Mouse (Mus musculus): Measurements from ENCODE around the gene Incenp.
"Not testable (repeated sequence)": the region's sequence is repeated elsewhere in the genome, so short reads cannot be mapped to it uniquely, and the experiment has no call there.

Gene Incenp

GRCm38 (mm10) chr19:9899072-9899779 is at the start of gene Incenp:
Gene Incenp, minus strand, starts transcription at chr19:9899551.
- DNase-seq = peak; percentile 93 to 97

GRCm38 (mm10) chr19:9946986-9947385 is 47.6 kb upstream of the Incenp start:
- peak; percentile 41 to 71 for DNase-seq

- no peak for DNase-seq
Observed at GRCm38 (mm10) chr19:9945800-9946564, 46.6 kb upstream of the Incenp start.

DNA sequence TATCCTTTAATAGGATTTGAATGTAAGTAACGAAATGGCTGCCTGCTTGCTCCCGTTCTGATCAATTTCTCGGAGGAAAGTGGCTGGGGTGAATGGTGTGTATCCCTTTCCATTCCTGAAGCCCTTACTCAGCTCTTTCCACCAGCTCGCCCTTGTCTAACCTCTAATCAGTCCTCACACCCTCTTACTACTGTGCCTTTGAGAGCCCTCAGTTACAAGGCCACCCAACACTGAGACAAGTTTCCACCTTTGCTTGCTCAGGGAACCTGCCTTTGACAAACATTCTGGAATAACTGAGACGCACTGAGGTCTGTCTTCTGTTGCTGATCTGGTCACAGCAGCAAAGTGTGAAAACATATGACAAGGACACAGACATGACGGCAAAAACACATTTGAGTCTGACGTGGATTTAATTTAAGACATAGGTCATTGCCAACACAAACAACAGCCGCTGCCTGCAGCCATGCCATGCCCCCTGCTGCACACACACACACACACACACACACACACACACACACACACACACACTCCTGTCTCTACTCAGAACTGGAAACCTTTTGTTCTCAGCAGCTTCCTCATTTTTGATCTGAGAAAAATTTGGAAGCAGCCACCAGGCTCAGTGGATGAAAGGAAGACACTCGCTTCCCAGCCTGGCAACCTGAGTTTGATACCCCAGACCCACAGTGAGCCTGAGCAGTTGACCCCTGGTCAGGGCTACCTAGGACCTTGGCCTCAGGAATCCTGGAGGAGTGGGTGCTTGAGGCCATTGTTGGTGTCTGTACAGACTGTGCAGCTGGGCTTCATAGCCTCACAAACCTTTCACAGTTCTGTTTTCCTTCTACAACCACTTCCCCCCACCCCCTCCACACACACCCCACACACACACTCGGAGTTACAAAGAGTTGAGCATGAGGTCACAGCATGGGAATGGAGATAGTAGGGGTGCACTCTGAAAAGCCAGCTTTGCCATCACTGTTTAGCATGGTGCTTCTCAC is 43.5 kb upstream of the Incenp start:
- DNase-seq = peak in 1 of 2 experiments; percentile 21

DNA sequence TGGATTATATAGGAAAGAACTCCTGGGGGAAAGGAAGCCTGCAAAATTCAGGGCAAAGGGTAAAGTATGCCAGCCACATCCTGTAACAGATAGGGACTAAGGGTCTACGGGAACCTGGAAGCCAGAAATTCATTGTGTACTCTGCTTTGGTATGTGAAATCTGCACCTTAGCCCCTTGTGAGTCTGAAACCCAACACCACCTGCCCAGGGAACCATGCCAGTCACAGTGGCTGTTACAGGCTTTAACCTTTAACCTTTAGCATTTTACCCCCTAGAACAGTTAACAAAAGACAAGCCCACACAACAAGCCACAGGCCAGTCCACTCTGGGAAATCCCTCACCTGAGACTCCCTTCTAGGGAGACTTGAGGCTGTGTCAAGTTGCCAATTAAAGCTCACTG is 42.5 kb upstream of the Incenp start:
- DNase-seq = peak; percentile 44 to 52

DNA sequence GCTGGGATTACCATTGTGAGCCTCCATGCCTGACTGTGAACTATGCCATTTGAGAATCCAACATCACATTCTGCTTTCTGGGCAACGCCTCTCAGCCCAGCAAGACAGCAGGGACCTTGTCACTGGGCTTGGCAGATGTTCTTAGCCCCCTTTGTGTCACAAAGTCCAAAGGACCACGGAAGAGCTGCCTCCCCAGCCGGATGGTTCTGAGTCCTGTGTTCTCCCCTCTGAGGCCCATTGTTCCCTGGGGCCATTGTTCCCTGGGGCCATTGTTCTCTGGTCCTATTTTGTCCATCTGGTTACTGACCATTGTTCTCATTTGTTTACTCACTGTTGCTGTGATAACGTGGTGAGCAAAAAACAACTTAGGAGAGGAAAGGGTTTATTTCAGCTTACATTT is 41.6 kb upstream of the Incenp start:
- no peak for DNase-seq

- DNase-seq = no peak
Observed at GRCm38 (mm10) chr19:9939841-9940240, 40.5 kb upstream of the Incenp start.

DNA sequence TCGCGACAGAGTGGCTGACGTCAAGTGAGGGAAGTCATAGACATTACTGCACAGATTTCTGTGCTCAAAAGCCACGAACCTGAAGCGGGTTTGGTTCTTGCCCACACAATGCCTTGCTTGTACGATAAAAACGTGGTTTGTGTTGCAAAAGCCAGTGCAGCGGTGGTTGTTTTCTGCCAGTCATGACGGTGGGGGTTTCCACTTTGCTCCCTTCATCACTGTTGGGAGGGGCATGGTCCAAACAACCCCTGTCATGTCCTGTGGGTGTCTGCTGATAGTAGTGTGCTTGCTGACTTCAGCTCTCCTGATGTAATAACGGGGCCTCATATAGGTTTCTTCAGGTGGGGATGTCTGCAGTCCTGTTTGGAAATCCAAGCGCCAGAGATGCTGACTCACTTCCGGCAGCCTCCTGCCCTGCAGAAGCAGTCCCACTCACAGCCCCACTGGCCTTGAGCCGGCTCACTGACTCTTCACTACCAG is 39.5 kb upstream of the Incenp start:
- DNase-seq = peak in 1 of 2 experiments; percentile 40

- DNase-seq = no peak
Observed at GRCm38 (mm10) chr19:9938156-9938823, 38.9 kb upstream of the Incenp start.

GRCm38 (mm10) chr19:9937428-9937827 is 38.1 kb upstream of the Incenp start:
- DNase-seq = no peak

DNA sequence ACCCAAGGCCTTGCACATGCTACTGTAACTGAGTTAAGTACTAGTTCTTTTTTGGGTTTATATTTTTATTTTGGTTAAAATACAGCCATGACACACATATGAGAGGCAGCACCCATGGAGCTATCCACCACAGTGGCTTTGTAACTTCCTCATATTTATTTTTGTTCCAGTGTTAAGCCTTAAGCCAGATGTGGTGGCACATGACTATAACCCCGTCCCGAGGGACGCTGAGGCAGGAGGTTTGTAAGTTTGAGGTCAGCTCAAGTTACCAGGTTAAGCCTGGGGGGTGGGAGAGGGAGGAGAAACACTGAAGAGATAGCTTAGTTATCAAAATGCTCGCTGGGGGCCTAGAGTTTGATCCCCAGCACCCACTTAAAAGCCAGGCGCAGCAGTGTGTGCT is 37.2 kb upstream of the Incenp start:
- DNase-seq = no peak

DNA sequence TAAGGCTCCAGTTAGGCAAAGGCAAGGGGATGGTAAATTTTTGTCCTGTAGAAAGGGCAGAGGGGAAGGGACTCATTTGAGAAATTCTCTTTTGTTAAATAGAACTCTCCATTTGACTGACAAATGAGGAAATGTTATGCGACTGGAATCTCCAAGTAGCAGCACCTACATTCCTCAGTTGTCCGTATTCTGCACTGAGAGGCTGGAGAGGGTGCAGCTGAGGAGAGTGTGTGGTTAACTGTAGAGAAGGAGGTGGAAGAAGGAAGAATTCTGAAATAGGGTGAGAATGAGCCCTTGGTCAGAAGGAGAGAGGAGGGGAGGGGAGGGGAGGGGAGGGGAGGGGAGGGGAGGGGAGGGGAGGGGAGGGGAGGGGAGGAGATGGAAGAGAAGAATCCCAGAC is 34.6 kb upstream of the Incenp start:
- no peak for DNase-seq

DNA sequence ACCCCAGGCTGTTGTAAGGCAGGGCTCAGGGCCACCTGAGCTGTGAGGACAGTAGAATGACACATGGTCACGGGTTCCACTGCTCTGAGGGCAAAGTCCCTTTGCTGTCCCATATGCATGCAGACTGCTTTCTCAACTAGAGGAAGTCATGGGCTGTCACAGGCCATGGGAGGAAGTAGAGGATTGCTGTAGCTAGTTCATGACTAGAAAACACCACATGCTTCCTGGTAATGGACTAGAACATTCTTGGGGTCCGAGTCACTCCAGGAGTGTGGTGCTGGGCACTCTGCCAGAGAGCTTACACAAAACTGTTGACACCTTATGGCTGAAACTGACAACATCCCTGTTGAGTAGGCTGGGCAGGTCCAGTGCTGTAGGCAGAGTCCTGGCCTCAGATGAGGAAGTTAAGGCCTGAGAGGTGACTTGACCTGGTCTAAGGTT is 31.8 kb upstream of the Incenp start:
- DNase-seq = not testable (repeated sequence)

- DNase-seq = no peak
Observed at GRCm38 (mm10) chr19:9928089-9928488, 28.7 kb upstream of the Incenp start.

DNA sequence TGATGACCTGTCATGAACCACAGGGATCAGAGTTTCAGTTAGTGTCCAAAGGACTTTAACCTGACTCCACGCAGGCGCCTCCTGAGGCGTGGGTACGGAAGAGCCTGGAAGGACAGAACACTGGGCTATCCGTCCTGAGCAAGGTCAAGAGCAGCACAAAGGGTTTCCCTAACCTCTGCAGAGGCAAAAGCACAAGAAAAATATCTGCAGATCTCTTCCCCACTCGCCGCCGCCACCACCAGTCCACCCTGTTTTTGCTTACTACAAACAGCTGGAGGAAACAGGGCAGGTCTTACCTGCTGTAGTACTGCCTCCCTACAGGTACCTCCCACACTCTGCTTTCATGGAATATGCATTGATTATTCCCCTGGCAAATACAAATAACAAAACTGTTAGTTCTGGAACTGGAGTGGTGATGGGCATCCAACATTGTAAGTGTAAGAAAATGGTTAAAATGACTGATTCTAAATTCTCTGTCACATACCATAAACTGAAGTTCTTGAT is 25.5 kb upstream of the Incenp start:
- peak; percentile 57 to 72 for DNase-seq

DNA sequence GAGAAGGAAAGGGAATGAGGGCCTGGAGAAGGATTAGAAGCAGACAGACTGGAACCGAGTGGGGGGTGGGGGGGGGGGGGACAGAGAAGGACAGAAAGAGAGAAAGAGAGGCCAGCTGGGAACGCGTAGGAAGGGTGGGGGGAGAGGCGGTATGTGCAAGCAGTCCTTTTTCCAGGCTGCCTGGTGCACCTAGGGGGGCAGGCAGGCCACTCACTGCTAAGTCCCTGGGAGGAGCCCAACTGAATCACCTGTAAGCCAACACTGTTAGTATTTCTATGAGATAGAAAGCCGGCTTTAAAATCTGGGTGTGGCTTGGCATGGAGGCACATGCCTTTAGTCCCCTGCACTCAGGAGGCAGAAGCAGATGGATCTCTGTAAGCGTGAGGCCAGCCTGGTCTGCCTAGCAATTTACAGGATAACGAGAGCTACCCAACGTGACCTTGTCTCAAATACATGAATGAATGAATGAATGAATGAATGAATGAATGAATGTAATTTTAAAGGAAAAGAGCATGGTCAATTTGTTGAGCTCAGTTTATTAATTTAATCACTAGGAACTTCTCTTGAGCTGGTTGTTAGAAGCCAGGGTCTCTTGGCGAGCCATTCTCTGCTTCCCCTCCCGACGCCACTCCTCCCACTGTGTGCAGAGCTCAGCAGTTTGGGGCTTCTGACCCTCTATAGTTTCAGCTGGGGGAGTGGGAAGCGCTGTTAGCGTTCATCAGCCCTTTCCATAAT is 24.9 kb upstream of the Incenp start:
- DNase-seq = no peak

DNA sequence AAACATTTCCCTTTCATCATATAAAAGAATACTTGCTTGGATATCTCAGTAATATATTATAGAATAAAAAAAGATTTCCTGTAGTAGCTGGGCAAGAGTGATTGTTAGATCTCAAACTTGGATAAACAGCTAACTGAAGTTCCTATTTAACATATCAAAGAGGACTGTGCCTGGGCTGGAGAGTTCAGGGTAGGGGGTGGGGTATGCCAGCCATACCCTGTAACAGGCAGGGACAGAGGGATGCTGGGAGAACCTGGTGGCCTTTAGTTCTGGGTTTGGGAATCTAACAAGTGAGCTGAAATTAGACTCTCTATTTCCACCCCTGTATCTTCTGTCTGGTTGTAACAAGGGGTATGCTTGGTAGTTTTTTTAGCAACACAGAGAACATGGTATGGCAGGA is 23.7 kb upstream of the Incenp start:
- DNase-seq = no peak

DNA sequence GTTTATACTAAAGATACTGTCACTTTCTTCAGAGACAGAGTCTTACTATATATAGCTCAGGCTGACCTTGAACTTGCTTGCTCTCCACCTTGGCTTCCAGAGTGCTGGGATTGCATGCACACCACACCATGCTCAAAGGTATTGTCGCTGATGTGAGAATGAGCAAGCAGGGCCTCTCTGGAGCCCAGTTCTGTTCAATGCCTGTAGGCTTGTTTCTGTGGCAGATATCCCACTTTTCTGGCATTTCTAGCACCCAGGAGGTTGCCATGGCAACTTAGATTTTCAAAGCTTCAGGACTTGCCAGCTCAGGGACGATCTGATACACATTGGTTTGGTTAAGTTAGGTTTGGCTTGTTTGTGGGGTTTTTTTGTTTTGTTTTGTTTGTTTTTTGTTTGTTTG is 22.9 kb upstream of the Incenp start:
- no peak for DNase-seq

DNA sequence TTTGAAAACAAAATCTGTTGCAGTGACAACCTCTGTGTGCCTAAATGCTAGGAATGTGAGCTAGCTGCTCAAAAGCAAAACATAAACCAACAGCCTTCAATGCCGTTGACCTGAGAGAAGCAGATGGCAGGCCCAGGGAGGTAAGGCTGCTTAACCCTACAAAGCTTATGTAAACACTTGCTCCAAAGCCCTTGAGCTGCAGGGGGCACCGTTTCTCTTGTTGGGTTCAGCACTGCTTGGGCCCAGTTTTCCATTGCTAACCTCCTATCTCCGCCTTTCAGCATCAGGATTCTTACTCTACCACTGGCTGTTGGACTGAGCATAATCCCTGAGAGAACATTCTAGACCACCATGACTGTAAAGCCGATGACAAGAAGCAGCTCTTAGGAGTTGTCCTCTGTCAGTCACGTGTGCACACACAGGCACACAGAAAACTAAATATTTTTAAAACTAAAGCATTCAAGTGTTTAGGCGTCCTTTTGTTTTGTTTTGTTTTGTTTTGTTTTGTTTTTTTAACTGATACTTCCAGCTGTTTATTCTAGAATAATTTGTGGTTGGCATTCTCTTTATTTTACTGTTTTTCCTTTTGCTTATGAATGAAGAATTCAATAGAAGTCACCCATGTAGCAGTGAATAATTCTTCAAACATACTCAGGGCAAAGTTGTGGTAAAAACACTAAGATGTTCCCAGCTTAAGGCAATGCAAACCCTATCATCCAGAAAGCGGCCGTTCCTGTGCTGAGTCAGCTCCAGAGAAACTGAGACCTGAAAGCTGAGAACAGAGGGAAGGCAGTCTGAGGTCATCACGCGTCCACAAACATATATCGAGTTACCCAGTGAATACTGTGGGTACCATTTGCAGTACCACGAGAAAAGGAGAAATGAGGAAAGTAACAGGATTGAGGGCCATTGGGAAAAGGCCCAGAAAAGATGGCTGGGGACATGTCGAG is 21.8 kb upstream of the Incenp start:
- peak; percentile 86 to 88 for DNase-seq

Data from kidney, postnatal 36 days (tissue).